Mouse (Mus musculus) testis, adult 2 months (tissue): ENCODE measurements around the gene Cpne9. TPM values are rescaled to one million over a fixed set of nuclear protein-coding genes. Genes with fewer than 3 reads are reported as not detected.

Source experiments
- H3K27ac ChIP-seq: fragments of 200-500 bp; 2 replicates; pipeline ENCODE4 v1.5.1; 2012; ENCODE audit warnings: low read depth, low read length; ENCODE audit not compliant: control insufficient read depth, insufficient read depth
- H3K27me3 ChIP-seq: fragments of 200-500 bp; 2 replicates; pipeline ENCODE4 v1.6.1; 2012; ENCODE audit warnings: mild to moderate bottlenecking, low read length, moderate library complexity; ENCODE audit not compliant: control insufficient read depth, insufficient read depth
- H3K36me3 ChIP-seq: fragments of 200-500 bp; 2 replicates; pipeline ENCODE4 v1.6.1; 2012; ENCODE audit warnings: mild to moderate bottlenecking, low read length; ENCODE audit not compliant: control insufficient read depth, insufficient read depth
- H3K4me1 ChIP-seq: fragments of 200-500 bp; 2 replicates; pipeline ENCODE4 v1.6.1; 2012; ENCODE audit warnings: low read length; ENCODE audit not compliant: control insufficient read depth, insufficient read depth
- H3K4me3 ChIP-seq: fragments of 200-500 bp; 2 replicates; pipeline ENCODE4 v1.5.1; 2012; ENCODE audit warnings: low read depth, mild to moderate bottlenecking, low read length, moderate library complexity, mixed read lengths; ENCODE audit not compliant: control insufficient read depth
- CTCF ChIP-seq: fragments of 200-500 bp; IDR thresholded peaks from 2 replicates; pipeline ENCODE4 v1.5.1; 2012; ENCODE audit warnings: low read depth, mild to moderate bottlenecking, inconsistent platforms, low read length, moderate library complexity; ENCODE audit not compliant: control insufficient read depth, insufficient read depth, insufficient replicate concordance
- POLR2A ChIP-seq: fragments of 200-500 bp; IDR thresholded peaks from 2 replicates; pipeline ENCODE4 v1.6.1; 2012; ENCODE audit warnings: low read depth, mild to moderate bottlenecking, inconsistent platforms, low read length, moderate library complexity; ENCODE audit not compliant: control insufficient read depth
- polyA plus RNA-seq: library from polyadenylated mRNA; depleted of rRNA; stranded (reverse); fragments of >200 nt; gene quantifications from 2 replicates; pipeline ENCODE4 v1.2.3, GENCODE M21; 2012; rRNA removed

The Cpne9 gene
- polyA plus RNA-seq, 1 experiment: 0.58 TPM

GRCm38 (mm10) chr6:113353696-113354095, 71.6 kb downstream of the Cpne9 start:
- no peak overlapping the region for H3K4me3 ChIP-seq
- H3K4me1 ChIP-seq: no peaks in the 10 kb centered on the region
- no peak overlapping the region for H3K27ac ChIP-seq
- H3K36me3 ChIP-seq: no peaks in the 10 kb centered on the region
- H3K27me3 ChIP-seq: no peaks in the 10 kb centered on the region
- TF ChIP-seq CTCF (no peak), POLR2A (no peak)

Other genes starting within 250 kb of the Cpne9 start
- gene Thumpd3, start 236.1 kb upstream of the Cpne9 start, polyA plus RNA-seq: 45.0 and 54.4 TPM in 2 replicates
- gene Setd5, start 204.9 kb upstream of the Cpne9 start, polyA plus RNA-seq: 21.3 TPM in 2 replicates
- gene Lhfpl4, start 86.9 kb upstream of the Cpne9 start, polyA plus RNA-seq: 0.49 and 0.65 TPM in 2 replicates
- gene Mtmr14, start 44.5 kb upstream of the Cpne9 start, polyA plus RNA-seq: 28.6 and 29.8 TPM in 2 replicates
- gene Brpf1, start 24.8 kb downstream of the Cpne9 start, polyA plus RNA-seq: 11.7 and 12.4 TPM in 2 replicates
- gene Ogg1, start 44.7 kb downstream of the Cpne9 start, polyA plus RNA-seq: 30.0 and 31.0 TPM in 2 replicates
- 2.4 and 4.3 TPM in 2 replicates for gene Camk1, start 61.7 kb downstream of the Cpne9 start, polyA plus RNA-seq
- gene Tada3, start 95.6 kb downstream of the Cpne9 start, polyA plus RNA-seq: 42.3 and 50.3 TPM in 2 replicates
- 14.4 and 15.3 TPM in 2 replicates for gene Arpc4, start 95.8 kb downstream of the Cpne9 start, polyA plus RNA-seq
- 133 and 137 TPM in 2 replicates for gene Ttll3, start 107.0 kb downstream of the Cpne9 start, polyA plus RNA-seq
- gene Rpusd3, start 137.0 kb downstream of the Cpne9 start, polyA plus RNA-seq: 28.3 and 32.4 TPM in 2 replicates
- gene Cidec, start 153.5 kb downstream of the Cpne9 start, polyA plus RNA-seq: 1.7 and 5.7 TPM in 2 replicates
- 51.8 and 62.2 TPM in 2 replicates for gene Jagn1, start 160.3 kb downstream of the Cpne9 start, polyA plus RNA-seq
- gene Il17re, start 176.2 kb downstream of the Cpne9 start, polyA plus RNA-seq: 6.1 and 7.8 TPM in 2 replicates
- 3.7 and 4.9 TPM in 2 replicates for gene Il17rc, start 189.1 kb downstream of the Cpne9 start, polyA plus RNA-seq
- gene Creld1, start 201.0 kb downstream of the Cpne9 start, polyA plus RNA-seq: 4.6 and 5.0 TPM in 2 replicates
- 0.05 and 0.19 TPM in 2 replicates for gene Prrt3, start 219.6 kb downstream of the Cpne9 start, polyA plus RNA-seq
- 30.9 and 32.9 TPM in 2 replicates for gene Emc3, start 249.3 kb downstream of the Cpne9 start, polyA plus RNA-seq
- 17.7 and 19.5 TPM in 2 replicates for gene Fancd2, start 249.4 kb downstream of the Cpne9 start, polyA plus RNA-seq